Mouse (Mus musculus) retina, postnatal 7 days (tissue): ENCODE data around the gene Sumo3.
A peak's percentile ranks its signal among the peaks of the same experiment; 100 is the strongest.

Experiments used
- DNase-seq: peaks from one replicate; pipeline ENCODE4 v3.0.0-alpha.2; 2012; ENCODE audit warnings: low read depth, low spot score

The Sumo3 gene

GRCm38 (mm10) chr10:77626036-77626435, 20.1 kb downstream of the Sumo3 start:
- no peak for DNase-seq

GRCm38 (mm10) chr10:77626591-77626990, 20.7 kb downstream of the Sumo3 start:
- DNase-seq, result no peak

DNA sequence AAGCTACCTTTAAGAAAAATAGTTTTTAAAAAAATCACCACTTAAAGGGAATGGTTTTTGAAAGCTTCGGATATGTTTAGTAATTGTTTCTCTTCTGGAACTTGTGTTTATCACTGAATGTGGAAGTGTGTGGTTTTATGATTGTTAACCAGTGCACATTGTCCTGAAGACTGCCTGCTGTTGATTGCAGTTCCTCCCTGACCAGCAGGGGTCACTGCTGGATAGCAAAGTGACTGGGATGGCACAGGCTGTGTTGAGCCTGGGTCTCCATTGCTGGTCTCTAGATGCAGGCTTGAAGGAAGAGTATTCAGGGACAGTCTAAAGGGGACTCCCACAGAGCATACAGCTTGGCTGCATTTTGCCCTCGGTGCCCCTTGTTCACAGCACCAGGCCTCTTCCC, 21.6 kb downstream of the Sumo3 start:
- peak; percentile 81 for DNase-seq

DNA sequence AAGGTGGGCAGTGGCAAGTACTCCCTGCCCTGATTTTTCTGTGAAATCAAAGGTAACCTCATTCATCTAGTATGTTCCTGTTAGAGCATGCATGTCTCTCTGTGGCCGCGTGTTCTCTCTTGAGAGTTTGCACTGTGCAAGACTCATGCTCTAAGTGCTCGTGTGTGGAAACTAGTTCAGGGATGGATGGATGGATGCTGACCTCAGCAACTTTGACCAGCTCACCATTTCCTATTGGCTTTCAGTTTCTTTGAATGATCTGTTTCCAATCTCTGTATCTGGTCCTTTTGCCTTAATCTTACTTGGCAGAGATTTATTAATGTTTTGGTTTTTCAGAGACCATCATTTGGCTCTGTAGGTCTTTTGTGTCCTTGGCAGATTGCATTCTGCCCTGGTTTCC, 23.3 kb downstream of the Sumo3 start:
- no peak for DNase-seq

DNA sequence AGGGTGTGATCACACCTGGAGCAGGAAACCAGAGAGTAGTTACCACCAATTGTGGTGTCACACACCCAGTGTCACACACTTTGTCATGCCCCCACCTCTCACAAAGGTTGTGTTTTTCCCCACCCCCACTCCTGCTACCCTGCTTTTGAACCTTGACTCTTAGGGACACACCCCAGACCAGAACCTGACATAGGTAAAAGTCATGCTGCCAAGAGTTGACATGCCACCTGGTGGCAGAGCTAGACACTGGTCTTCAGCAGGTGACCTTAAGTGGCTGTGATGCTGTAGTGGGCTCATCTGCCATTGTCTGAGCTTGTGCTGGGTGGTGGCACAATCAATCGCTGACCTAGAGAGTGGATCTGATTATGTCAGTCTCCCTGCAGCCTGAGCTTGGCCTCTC, 24.1 kb downstream of the Sumo3 start:
- no peak for DNase-seq

GRCm38 (mm10) chr10:77634016-77634415, 28.1 kb downstream of the Sumo3 start:
- no peak for DNase-seq

DNA sequence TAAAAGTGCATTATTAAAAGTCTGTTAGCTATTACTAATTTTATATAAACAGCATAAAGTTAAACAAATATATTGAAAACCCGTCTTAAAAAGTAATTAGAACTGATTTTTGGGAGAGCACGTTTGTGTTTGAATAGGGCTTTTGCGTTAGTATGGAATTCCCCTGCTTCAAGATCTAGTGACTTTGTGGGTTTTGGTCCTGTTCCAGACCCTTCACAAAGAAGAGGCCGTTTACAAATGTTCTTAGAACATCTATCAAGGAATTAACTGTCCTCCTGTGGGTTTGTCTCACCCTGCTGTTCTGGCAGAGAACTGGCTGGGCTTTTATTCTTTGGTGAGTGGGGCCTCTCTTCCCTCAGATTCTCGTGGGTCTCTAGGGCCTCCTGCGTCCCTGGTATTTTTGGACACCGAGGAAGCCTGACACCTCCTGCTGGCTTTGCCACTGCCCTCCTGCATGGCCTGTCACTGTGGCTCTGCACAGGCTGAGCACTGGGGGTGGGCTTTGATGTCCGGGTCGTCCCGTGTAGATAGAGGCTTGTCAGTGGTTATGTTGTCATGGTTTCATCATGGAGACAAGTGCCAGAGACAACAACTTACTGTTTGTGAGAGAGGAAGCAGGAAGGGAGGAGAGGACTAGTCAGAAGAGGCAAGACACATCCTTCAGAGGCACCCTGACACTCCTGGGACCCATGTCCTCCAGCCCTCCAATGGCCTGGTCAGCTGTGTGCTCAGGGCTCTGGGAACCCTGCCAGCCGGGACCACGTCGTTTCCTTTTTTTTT, 28.7 kb downstream of the Sumo3 start:
- no peak for DNase-seq

DNA sequence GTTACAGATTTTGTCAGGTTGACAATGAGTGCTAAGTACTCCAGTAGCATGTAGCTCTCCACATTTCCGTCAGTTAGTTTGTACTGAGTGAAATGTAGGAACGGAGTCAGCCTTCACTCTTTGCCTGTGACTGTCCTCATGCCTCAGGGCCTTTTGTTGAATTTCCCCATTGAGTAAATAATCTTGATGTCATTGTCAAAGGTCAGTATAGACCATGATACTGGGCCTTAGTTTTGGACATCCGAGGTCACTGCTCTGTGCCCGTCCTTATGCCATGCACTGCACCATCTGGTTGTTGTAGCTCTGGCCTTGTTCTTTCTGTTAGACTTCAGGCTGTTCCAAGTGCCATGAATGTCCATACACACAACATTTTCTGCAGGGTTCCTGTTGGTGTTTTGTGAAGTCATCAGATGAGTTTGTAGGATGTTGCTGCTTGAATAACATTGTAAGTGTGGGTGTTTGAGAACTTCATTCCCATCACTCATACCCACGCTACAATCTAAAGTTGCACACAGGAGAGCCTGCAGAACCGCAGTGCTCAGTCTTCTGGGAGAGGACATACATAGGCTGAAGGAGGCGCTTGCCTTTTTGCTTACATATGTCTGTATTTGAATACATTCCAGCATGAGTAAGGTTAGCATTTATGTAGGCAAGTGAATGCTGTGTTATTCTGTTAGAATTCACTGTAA, 30.5 kb downstream of the Sumo3 start:
- no peak for DNase-seq

DNA sequence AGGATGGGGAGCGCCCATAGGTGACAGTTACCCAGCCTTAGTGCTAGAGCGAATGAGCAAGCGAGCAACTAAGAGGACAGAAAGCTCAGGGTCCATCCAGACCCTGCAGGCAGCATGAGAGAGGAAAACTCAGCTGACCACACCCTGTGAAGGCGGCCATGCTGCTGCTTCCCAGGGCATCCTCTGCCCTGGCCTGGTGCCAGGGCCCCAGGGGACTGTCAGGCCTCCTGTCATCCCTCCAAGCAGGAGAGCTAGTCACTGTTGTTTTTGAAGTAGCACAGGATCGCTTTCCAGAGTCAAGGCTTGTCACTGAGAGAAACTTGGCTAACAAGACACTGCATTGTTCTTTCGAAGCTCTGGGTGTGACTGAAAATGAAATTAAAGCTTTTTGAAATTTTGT, 33.1 kb downstream of the Sumo3 start:
- DNase-seq, result no peak

DNA sequence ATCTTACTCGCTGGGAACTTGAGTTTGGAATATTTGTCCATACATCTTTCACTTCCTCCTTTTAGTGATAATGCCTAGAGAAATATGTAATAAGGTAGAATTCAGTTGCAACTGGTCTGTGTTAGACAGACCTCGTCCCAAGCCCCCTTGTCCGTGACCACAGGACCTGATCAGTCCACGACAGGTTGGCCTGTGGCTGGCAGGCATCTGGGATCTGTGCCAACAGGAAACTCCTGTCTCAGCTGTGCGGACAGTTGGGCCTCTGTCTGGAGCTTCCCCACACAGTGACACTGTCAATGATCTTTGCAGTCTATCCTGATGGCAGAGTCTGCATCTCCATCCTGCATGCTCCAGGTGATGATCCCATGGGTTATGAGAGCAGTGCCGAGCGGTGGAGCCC, 37.3 kb downstream of the Sumo3 start:
- no peak for DNase-seq

GRCm38 (mm10) chr10:77645571-77645970, 39.7 kb downstream of the Sumo3 start:
- no peak for DNase-seq

GRCm38 (mm10) chr10:77647461-77647860, 41.6 kb downstream of the Sumo3 start:
- DNase-seq, result no peak

GRCm38 (mm10) chr10:77647901-77648300, 42.0 kb downstream of the Sumo3 start:
- no peak for DNase-seq

- no peak for DNase-seq
These were observed 46.1 kb downstream of the Sumo3 start for GRCm38 (mm10) chr10:77652046-77652445.

DNA sequence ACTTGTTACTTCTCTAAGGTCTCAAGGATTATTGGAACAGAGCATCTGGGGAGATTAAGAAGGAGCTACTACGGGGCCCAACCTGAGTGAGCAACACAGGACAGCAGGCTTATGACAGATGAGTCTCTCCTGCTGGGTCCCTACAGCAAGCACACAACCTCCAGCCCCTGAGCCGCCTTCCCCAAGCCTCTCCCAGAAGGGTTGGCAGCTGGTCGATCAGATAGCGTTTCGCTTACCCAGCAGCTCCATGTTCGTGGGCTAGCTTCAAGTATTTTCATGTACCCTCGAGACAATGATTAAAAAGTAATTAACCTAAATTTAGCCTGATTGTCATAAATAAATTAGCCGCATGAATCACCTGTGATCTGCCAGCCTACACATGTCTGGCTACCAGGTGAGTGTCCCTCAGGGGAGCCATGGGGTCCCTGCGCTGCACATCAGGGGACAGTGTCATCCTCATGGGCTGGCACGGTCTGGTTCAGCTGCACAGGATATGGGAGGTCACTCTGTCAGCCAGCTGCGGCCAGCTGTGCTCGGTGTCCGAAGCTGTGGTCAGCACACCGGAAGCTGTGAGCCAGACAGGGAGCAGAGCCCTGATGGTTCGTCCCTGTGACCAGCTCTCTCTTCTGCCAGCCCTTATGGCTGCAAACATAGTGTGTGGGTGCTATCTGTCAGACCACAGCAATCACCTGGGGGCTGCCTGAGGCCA, 52.5 kb downstream of the Sumo3 start:
- DNase-seq, result no peak

DNA sequence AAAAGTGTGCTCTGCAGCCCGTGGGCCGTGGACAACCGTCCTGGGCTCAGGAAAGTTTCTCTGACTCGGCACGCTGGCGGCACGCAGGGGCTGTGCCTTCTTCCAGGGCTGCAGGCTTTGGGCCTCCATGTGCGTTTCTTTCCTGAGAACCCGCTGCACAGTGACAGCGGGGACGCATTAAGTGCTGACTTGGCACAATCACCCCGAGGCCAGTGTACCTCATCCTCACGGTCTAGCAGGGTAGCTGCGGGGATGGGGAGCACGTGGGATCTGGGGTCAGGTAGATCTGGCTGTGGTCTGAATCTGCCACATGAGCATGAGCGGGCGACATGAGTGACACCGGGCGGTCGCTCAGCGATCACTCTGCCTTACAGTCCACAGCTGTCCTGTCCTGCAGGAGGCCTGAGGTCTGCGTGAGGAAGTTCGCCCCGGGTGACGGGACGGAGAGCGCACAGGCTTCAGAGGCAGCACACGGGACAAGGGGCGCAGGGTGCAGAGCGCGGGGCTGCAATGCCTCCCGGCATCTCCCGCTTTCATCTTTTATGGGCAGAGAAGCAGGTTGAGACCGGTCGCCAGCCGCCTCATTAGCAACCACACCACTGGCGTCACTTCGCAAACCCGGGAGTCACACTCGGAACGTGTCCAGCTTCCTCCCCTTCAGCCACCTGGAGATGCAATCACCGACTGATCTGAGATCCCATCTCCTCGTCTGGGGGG, 58.2 kb downstream of the Sumo3 start:
- DNase-seq, result no peak

GRCm38 (mm10) chr10:77666342-77666741, 60.4 kb downstream of the Sumo3 start:
- no peak for DNase-seq

GRCm38 (mm10) chr10:77667402-77667801, 61.5 kb downstream of the Sumo3 start:
- no peak for DNase-seq
